Mouse (Mus musculus) layer of hippocampus, adult 9-11 months (tissue): ENCODE results near the gene Ankrd34a.

ENCODE experiments used
- DNase-seq: peaks from one replicate; pipeline ENCODE4 v3.0.0; 2022

Gene Ankrd34a

GRCm38 (mm10) chr3:96563911-96564632 is 32.4 kb upstream of the Ankrd34a start:
- no peak for DNase-seq

- peak; percentile 57 for DNase-seq
Measured at GRCm38 (mm10) chr3:96564633-96565032, 31.8 kb upstream of the Ankrd34a start.

GRCm38 (mm10) chr3:96565105-96565504 is 31.3 kb upstream of the Ankrd34a start:
- DNase-seq, result no peak

- DNase-seq, result no peak
Measured at GRCm38 (mm10) chr3:96566661-96567450, 29.6 kb upstream of the Ankrd34a start.

GRCm38 (mm10) chr3:96568605-96569004 is 27.8 kb upstream of the Ankrd34a start:
- DNase-seq, result no peak

GRCm38 (mm10) chr3:96569506-96569905 is 26.9 kb upstream of the Ankrd34a start:
- DNase-seq, result no peak

GRCm38 (mm10) chr3:96569966-96570605 is 26.4 kb upstream of the Ankrd34a start:
- no peak for DNase-seq

GRCm38 (mm10) chr3:96570643-96571042 is 25.8 kb upstream of the Ankrd34a start:
- DNase-seq, result no peak

- no peak for DNase-seq
Measured at GRCm38 (mm10) chr3:96571336-96571735, 25.1 kb upstream of the Ankrd34a start.

GRCm38 (mm10) chr3:96571896-96572698 is 24.3 kb upstream of the Ankrd34a start:
- DNase-seq, result no peak

- no peak for DNase-seq
Measured at GRCm38 (mm10) chr3:96573611-96574511, 22.6 kb upstream of the Ankrd34a start.

- no peak for DNase-seq
Measured at GRCm38 (mm10) chr3:96575272-96575984, 21.0 kb upstream of the Ankrd34a start.

- no peak for DNase-seq
Measured at GRCm38 (mm10) chr3:96576005-96576658, 20.3 kb upstream of the Ankrd34a start.

- DNase-seq, result peak; percentile 96
Measured at GRCm38 (mm10) chr3:96576690-96577541, 19.5 kb upstream of the Ankrd34a start, which contains the start of gene Gm16253. TSS of gene Gm16253 (plus strand) at chr3:96576984.

- no peak for DNase-seq
Measured at GRCm38 (mm10) chr3:96577566-96577965, 18.9 kb upstream of the Ankrd34a start.

- no peak for DNase-seq
Measured at GRCm38 (mm10) chr3:96578561-96579238, 17.7 kb upstream of the Ankrd34a start.

GRCm38 (mm10) chr3:96579239-96579750 is 17.1 kb upstream of the Ankrd34a start:
- no peak for DNase-seq

- DNase-seq, result peak; percentile 93
Measured at GRCm38 (mm10) chr3:96579885-96580454, 16.5 kb upstream of the Ankrd34a start.
